Mouse (Mus musculus) hindbrain, embryonic 16.5 days (tissue): ENCODE data around the gene Zbtb20. TPM values are rescaled to one million over a fixed set of nuclear protein-coding genes. Genes with fewer than 3 reads are reported as not detected.

Source experiments
- ATAC-seq: fragments of 200-750 bp; cut with Nextera tagmentation; 2 replicates; pipeline ENCODE4 v1.8.0; 2017; ENCODE audit warnings: moderate TSS enrichment, moderate library complexity
- H3K27ac ChIP-seq: fragments of 300-500 bp; sonication (generic); 2 replicates; pipeline ENCODE4 v1.5.1; 2014; ENCODE audit warnings: low read depth, mild to moderate bottlenecking, control low read depth, low read length, moderate library complexity
- H3K27me3 ChIP-seq: fragments of 300-500 bp; sonication (generic); replicated peaks from 2 replicates; pipeline ENCODE4 v1.6.1; 2014; ENCODE audit warnings: low read length; ENCODE audit not compliant: control insufficient read depth, insufficient read depth
- H3K36me3 ChIP-seq: fragments of 300-500 bp; sonication (generic); 2 replicates; pipeline ENCODE4 v1.6.1; 2014; ENCODE audit warnings: mild to moderate bottlenecking, low read length, moderate library complexity, mixed read lengths; ENCODE audit not compliant: control insufficient read depth, insufficient read depth
- H3K4me1 ChIP-seq: fragments of 300-500 bp; sonication (generic); 2 replicates; pipeline ENCODE4 v1.6.1; 2014; ENCODE audit warnings: low read depth, low read length; ENCODE audit not compliant: control insufficient read depth, insufficient read depth
- H3K4me2 ChIP-seq: fragments of 300-500 bp; sonication (generic); 2 replicates; pipeline ENCODE4 v1.6.1; 2014; ENCODE audit warnings: mild to moderate bottlenecking, low read length, control low read depth, moderate library complexity
- H3K4me3 ChIP-seq: fragments of 300-500 bp; sonication (generic); 2 replicates; pipeline ENCODE4 v1.5.1; 2014; ENCODE audit warnings: mild to moderate bottlenecking, low read length, control low read depth, moderate library complexity
- H3K9ac ChIP-seq: fragments of 300-500 bp; sonication (generic); 2 replicates; pipeline ENCODE4 v1.6.1; 2014; ENCODE audit warnings: low read depth, mild to moderate bottlenecking, control low read depth, low read length, moderate library complexity
- H3K9me3 ChIP-seq: fragments of 300-500 bp; sonication (generic); 2 replicates; pipeline ENCODE4 v1.6.1; 2014; ENCODE audit warnings: mild to moderate bottlenecking, low read length, moderate library complexity; ENCODE audit not compliant: control insufficient read depth
- WGBS: fragments of 180-500 bp; shearing (Covaris S2); extraction: QIAGEN DNeasy Blood & Tissue Kit; methylation state at CpG from one replicate; pipeline ENCODE4 v1.1.7; 2014; 5-methylcytosine and 5-hydroxymethylcytosine counted together
- polyA plus RNA-seq: library from polyadenylated mRNA; unstranded; fragments of >200 nt; fragmentation: Nextera tagmentation; extraction: Ambion mirVana; gene quantifications from 2 replicates; pipeline ENCODE4 v1.2.1, GENCODE M21; 2015

The Zbtb20 gene
- polyA plus RNA-seq, 1 experiment from 2014 or later = 46.6 TPM

GRCm38 (mm10) chr16:43618286-43618685, 742.6 kb downstream of the Zbtb20 start:
- no peak overlapping the region for H3K27ac ChIP-seq
- H3K9me3 ChIP-seq = no peaks in the 10 kb centered on the region
- 92% methylated on average over 23 of the region's 23 CpGs for WGBS
- H3K4me2 ChIP-seq = no peak overlapping the region
- H3K4me3 ChIP-seq = no peak overlapping the region
- ATAC-seq = no peak
- H3K36me3 ChIP-seq = 0 out of 2 replicates have a peak, but pooled peaks cover 4% of the 10 kb centered on the region
- H3K9ac ChIP-seq = no peak overlapping the region
- H3K4me1 ChIP-seq = no peaks in the 10 kb centered on the region
- H3K27me3 ChIP-seq = no peaks in the 10 kb centered on the region

- 34% methylated on average over 6 of the region's 6 CpGs for WGBS
- no peaks in the 10 kb centered on the region for H3K27me3 ChIP-seq
- H3K4me3 ChIP-seq = no peak overlapping the region
- ATAC-seq = no peak
- H3K9me3 ChIP-seq = no peaks in the 10 kb centered on the region
- H3K4me2 ChIP-seq = no peak overlapping the region
- H3K4me1 ChIP-seq = no peaks in the 10 kb centered on the region
- no peak overlapping the region for H3K27ac ChIP-seq
- no peak overlapping the region for H3K9ac ChIP-seq
- 0 out of 2 replicates have a peak, but pooled peaks cover 4% of the 10 kb centered on the region for H3K36me3 ChIP-seq
Observed at GRCm38 (mm10) chr16:43619277-43619676, 743.6 kb downstream of the Zbtb20 start.

GRCm38 (mm10) chr16:43620359-43620758, 744.7 kb downstream of the Zbtb20 start:
- Histone ChIP-seq H3K27me3 (no peaks in the 10 kb centered on the region), H3K4me2 (no peak overlapping the region), H3K4me3 (no peak overlapping the region), H3K9ac (no peak overlapping the region), H3K9me3 (no peaks in the 10 kb centered on the region), H3K27ac (no peak overlapping the region), H3K36me3 (0 out of 2 replicates have a peak, but pooled peaks cover 4% of the 10 kb centered on the region), H3K4me1 (no peaks in the 10 kb centered on the region)
- ATAC-seq = peak; percentile 79
- 17% methylated on average over 2 of the region's 2 CpGs for WGBS

GRCm38 (mm10) chr16:43623315-43624000, 747.8 kb downstream of the Zbtb20 start:
- H3K27me3 ChIP-seq = no peaks in the 10 kb centered on the region
- H3K9ac ChIP-seq = no peak overlapping the region
- H3K4me2 ChIP-seq = no peak overlapping the region
- WGBS = 44% methylated on average over 5 of the region's 5 CpGs
- ATAC-seq = peak; percentile 86
- H3K4me3 ChIP-seq = no peak overlapping the region
- H3K36me3 ChIP-seq = 0 out of 2 replicates have a peak, but pooled peaks cover under 1% of the 10 kb centered on the region
- no peaks in the 10 kb centered on the region for H3K9me3 ChIP-seq
- H3K27ac ChIP-seq = peak overlapping the region; percentile 6; the same call in 1 of the 2 replicates
- no peaks in the 10 kb centered on the region for H3K4me1 ChIP-seq

GRCm38 (mm10) chr16:43624876-43625275, 749.2 kb downstream of the Zbtb20 start:
- no peak overlapping the region for H3K4me2 ChIP-seq
- no peaks in the 10 kb centered on the region for H3K27me3 ChIP-seq
- WGBS = 84% methylated on average over 4 of the region's 4 CpGs
- no peaks in the 10 kb centered on the region for H3K9me3 ChIP-seq
- no peak overlapping the region for H3K9ac ChIP-seq
- no peak overlapping the region for H3K27ac ChIP-seq
- no peaks in the 10 kb centered on the region for H3K4me1 ChIP-seq
- ATAC-seq = no peak
- H3K4me3 ChIP-seq = no peak overlapping the region
- H3K36me3 ChIP-seq = no peaks in the 10 kb centered on the region

- no peaks in the 10 kb centered on the region for H3K36me3 ChIP-seq
- H3K4me2 ChIP-seq = no peak overlapping the region
- H3K27me3 ChIP-seq = no peaks in the 10 kb centered on the region
- H3K4me1 ChIP-seq = no peaks in the 10 kb centered on the region
- ATAC-seq = no peak
- 70% methylated on average over 2 of the region's 2 CpGs for WGBS
- no peak overlapping the region for H3K27ac ChIP-seq
- H3K9me3 ChIP-seq = no peaks in the 10 kb centered on the region
- no peak overlapping the region for H3K4me3 ChIP-seq
- no peak overlapping the region for H3K9ac ChIP-seq
Observed at GRCm38 (mm10) chr16:43625289-43625688, 749.6 kb downstream of the Zbtb20 start.

- H3K27me3 ChIP-seq = no peaks in the 10 kb centered on the region
- H3K4me1 ChIP-seq = no peaks in the 10 kb centered on the region
- H3K9me3 ChIP-seq = no peaks in the 10 kb centered on the region
- no peak overlapping the region for H3K9ac ChIP-seq
- H3K27ac ChIP-seq = no peak overlapping the region
- 96% methylated on average over 5 of the region's 5 CpGs for WGBS
- no peaks in the 10 kb centered on the region for H3K36me3 ChIP-seq
- no peak overlapping the region for H3K4me2 ChIP-seq
- ATAC-seq = no peak
- no peak overlapping the region for H3K4me3 ChIP-seq
Observed at GRCm38 (mm10) chr16:43625956-43626355, 750.3 kb downstream of the Zbtb20 start.

- H3K9me3 ChIP-seq = no peaks in the 10 kb centered on the region
- no peak for ATAC-seq
- H3K4me3 ChIP-seq = no peak overlapping the region
- no peak overlapping the region for H3K4me2 ChIP-seq
- no peak overlapping the region for H3K27ac ChIP-seq
- H3K9ac ChIP-seq = no peak overlapping the region
- H3K27me3 ChIP-seq = no peaks in the 10 kb centered on the region
- H3K4me1 ChIP-seq = no peaks in the 10 kb centered on the region
- WGBS = 96% methylated on average over 5 of the region's 5 CpGs
- no peaks in the 10 kb centered on the region for H3K36me3 ChIP-seq
Observed at GRCm38 (mm10) chr16:43628662-43629061, 753.0 kb downstream of the Zbtb20 start.

GRCm38 (mm10) chr16:43631758-43632157, 756.1 kb downstream of the Zbtb20 start:
- 74% methylated on average over 2 of the region's 2 CpGs for WGBS

More at GRCm38 (mm10) chr16:43631758-43632157, 756.1 kb downstream of the Zbtb20 start:
- no peaks in the 10 kb centered on the region for H3K4me1 ChIP-seq
- no peak overlapping the region for H3K9ac ChIP-seq
- no peak for ATAC-seq
- no peaks in the 10 kb centered on the region for H3K9me3 ChIP-seq
- H3K4me3 ChIP-seq = no peak overlapping the region
- no peak overlapping the region for H3K4me2 ChIP-seq
- no peaks in the 10 kb centered on the region for H3K27me3 ChIP-seq
- H3K36me3 ChIP-seq = no peaks in the 10 kb centered on the region
- no peak overlapping the region for H3K27ac ChIP-seq
